Mouse (Mus musculus) colon, adult 2 months (tissue): ENCODE data around the gene Scaf11. TPM values are rescaled to one million over a fixed set of nuclear protein-coding genes. Genes with fewer than 3 reads are reported as not detected.

Experiments used
- polyA plus RNA-seq: library from polyadenylated mRNA; depleted of rRNA; stranded (reverse); fragments of >200 nt; gene quantifications from 2 replicates; pipeline ENCODE4 v1.2.3, GENCODE M21; 2012; rRNA removed

The Scaf11 gene
- polyA plus RNA-seq, result 17.1 and 17.6 TPM in 2 replicates

DNA sequence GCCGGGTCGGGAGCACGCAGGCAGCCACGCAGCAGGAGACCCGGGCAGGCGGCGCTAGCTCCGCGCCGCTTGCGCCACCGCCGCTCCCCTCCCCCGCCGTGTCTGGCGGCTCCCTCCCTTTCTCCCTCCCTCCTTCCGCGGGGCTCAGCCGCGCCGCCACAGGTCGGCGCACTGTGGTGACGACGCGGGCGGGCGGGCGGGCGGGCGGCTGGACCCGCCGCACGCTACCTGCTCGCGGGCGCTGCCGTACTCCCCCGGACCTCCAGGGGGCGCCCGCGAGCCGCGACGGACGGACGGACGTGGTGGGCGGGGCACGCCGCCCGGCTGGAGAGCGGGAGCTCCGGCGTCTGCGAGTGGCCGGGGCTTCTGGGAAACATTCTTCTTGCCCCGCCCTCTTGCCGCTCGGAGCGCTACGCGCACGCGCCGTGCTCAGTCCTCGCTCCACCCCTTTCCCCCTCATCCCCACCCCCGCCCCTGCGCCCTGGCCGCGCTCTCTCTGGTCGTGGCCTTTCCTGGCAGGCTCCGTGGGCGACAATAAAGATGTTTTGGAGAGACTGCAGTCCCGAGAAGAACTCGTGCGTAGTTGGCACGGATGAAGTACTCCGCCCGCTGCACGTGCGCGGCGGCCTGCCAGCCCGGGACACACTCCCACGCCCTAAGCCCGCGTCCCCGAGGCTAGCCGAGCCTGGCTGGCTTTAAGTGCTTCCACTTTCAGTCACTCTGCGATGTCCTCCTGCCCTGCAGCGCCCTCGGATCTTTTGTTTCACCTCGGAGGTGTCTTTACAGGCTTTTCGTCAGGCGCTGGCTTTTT, at the start of gene Scaf11:
Gene Scaf11 (minus strand): TSS at position 114 of the 811 bp plus-strand sequence.

Other genes starting within 250 kb of the Scaf11 start
- 10.7 and 11.1 TPM in 2 replicates for gene Arid2, start 173.3 kb downstream of the Scaf11 start, polyA plus RNA-seq
- gene Slc38a1, start 182.1 kb upstream of the Scaf11 start, polyA plus RNA-seq, result 23.9 and 36.2 TPM in 2 replicates
- 26.1 and 30.7 TPM in 2 replicates for gene Slc38a2, start 238.9 kb upstream of the Scaf11 start, polyA plus RNA-seq